Mouse (Mus musculus): ENCODE data around the gene Cdan1. TPM values are rescaled to one million over a fixed set of nuclear protein-coding genes. Genes with fewer than 3 reads are reported as not detected.
"Not testable (repeated sequence)": the region's sequence is repeated elsewhere in the genome, so short reads cannot be mapped to it uniquely, and the experiment has no call there.

Cdan1 gene
- total RNA-seq, 2 experiments from 2014 or later: 5.3 to 5.6 TPM

GRCm38 (mm10) chr2:120697767-120698166 lies 152.2 kb downstream of the Cdan1 start:
- intact Hi-C loops (cut with DNase I): no loop called here
- DNase-seq: no peak

GRCm38 (mm10) chr2:120681151-120681550 lies 168.8 kb downstream of the Cdan1 start:
- intact Hi-C loops (cut with DNase I): not testable (repeated sequence)

GRCm38 (mm10) chr2:120670253-120670652 lies 179.7 kb downstream of the Cdan1 start:
- intact Hi-C loops (cut with DNase I): no loop called here
- DNase-seq: no peak

More at GRCm38 (mm10) chr2:120681151-120681550, 168.8 kb downstream of the Cdan1 start:
- DNase-seq: not testable (repeated sequence)

GRCm38 (mm10) chr2:120667446-120667845 lies 182.5 kb downstream of the Cdan1 start:
- no peak for DNase-seq
- intact Hi-C loops (cut with DNase I): loop anchor here (5.0 kb wide), 1 partner anchor 190 kb away; no protein-coding TSS in a partner anchor

Other genes starting within 250 kb of the Cdan1 start
- 1 to 10 TPM; 5.0 to 7.2 TPM for gene Haus2, start 240.7 kb downstream of the Cdan1 start, total RNA-seq (2021)
- gene Lrrc57, start 240.6 kb downstream of the Cdan1 start, total RNA-seq (2021): 10 to 100 TPM; 10.3 to 11.0 TPM
- 1 to 10 TPM; 3.6 to 3.9 TPM for gene Stard9, start 221.0 kb downstream of the Cdan1 start, total RNA-seq (2021)
- gene Ttbk2, start 476 bp upstream of the Cdan1 start, total RNA-seq (2021): 1 to 10 TPM; 6.7 to 6.9 TPM
- 10 to 100 TPM; 20.1 to 26.0 TPM for gene Ubr1, start 120.6 kb upstream of the Cdan1 start, total RNA-seq (2021)
- 1 to 10 TPM; 2.4 to 4.1 TPM for gene Tmem62, start 126.9 kb upstream of the Cdan1 start, total RNA-seq (2021)
- gene Ccndbp1, start 158.3 kb upstream of the Cdan1 start, total RNA-seq (2021): 10 to 100 TPM; 16.5 to 19.3 TPM
- not detected for gene Epb42, start 186.9 kb upstream of the Cdan1 start, total RNA-seq (2021)
- gene Tgm5, start 235.7 kb upstream of the Cdan1 start, total RNA-seq (2021): not detected